Mouse (Mus musculus) induced T-regulatory cell, adult 2 months (primary cell): ENCODE measurements around the gene 2310061N02Rik.
A peak's percentile ranks its signal among the peaks of the same experiment; 100 is the strongest.
"Not testable (repeated sequence)": the region's sequence is repeated elsewhere in the genome, so short reads cannot be mapped to it uniquely, and the experiment has no call there.

ENCODE experiments used
- DNase-seq: peaks from one replicate; pipeline ENCODE4 v3.0.0-alpha.2; 2012; ENCODE audit warnings: low read depth

2310061N02Rik gene

DNA sequence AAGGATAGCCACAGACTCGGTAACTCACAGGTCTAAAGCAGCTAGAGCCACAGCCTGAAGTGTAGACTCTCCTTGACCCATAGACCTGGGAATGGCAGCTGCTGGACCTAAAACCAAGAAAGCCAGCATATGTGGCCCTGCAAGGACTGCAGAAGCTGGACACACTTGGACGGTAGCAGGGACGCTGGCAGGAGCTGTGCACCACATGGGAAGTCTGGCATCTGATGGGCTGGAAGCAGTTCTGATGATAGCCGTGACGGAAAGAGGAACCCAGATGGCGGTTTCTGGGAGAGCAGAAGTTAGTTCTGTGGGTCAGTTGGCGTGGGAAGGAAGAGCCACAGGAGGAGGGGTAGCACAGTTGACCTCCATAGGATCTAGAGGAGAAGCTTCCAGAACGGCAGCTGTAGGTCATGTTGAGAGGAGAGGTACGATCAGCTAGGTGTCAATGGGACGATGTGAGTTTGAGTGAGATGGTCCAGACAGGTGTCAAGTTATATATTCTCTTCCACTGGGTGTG lies at the start of gene 2310061N02Rik:
Gene 2310061N02Rik, minus strand, starts transcription at position 467 of the 517 bp plus-strand sequence.
- no peak for DNase-seq

DNA sequence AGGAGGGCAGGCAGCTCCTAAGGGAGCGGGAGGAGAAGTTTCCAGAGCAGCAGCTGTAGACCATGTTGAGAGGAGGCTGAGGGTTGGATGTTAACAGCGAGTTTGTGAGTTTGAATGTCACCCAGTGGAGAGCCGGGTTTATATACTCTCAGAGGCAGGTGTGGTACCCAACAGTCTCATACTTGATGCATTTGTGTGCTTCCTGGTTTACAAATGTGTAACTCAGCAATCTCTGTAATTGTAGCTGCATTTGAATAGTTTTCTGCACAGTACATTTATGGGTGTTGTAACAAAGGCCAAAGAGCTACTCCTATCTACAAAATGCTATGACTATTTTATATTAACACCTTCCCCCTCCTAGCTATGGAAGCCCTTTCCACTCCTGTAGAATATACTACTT lies 43.8 kb upstream of the 2310061N02Rik start, which contains the start of gene Krtap13:
Gene Krtap13, minus strand, starts transcription at position 101 of the 400 bp plus-strand sequence.
- DNase-seq, result not testable (repeated sequence)

DNA sequence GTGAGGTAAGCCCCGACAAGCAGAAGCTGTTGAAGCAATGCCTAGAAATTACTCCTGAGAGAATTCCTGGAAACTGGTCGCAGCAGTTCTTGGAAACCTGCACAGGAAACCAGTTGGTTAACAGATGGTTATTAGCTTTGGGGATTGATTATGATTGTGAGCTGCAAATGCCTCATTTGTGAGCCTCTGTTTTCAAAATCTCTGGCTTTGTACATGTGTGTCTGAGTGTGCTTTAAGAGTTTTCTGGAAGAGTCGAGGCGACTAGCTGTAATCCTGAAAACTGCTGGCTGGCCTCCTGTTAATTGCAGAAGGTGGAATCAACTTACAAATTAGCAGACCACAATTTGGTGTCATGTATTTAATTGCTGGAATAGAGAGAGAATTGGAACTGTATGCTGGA lies 40.2 kb upstream of the 2310061N02Rik start:
- DNase-seq, result no peak

DNA sequence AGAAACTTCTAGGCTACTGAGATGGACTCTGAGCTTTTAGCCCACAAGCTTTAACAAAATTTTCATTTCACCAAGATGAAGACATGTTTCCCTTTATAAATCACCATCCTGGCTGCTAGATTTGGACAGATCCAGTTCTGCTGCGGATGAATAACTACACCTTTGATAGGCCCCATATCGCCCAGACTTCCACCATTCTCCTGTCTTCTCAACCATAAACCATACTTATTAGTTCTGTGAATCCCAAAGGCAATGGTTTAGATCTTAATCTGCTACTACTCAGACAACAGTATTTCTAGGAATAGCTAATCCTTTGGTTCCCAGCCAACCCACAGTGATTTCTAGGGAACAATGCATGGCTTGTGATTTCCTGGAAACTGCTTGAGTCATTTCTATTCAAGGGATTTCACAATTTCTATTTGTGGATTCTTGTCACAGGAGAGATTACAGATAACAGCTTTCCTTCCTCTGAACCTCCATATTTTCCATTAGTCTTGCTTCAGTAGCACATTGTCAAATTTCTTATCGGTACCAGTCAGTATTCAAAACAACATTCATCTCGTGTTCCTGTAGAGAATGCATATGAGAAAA lies 37.1 kb upstream of the 2310061N02Rik start:
- no peak for DNase-seq

DNA sequence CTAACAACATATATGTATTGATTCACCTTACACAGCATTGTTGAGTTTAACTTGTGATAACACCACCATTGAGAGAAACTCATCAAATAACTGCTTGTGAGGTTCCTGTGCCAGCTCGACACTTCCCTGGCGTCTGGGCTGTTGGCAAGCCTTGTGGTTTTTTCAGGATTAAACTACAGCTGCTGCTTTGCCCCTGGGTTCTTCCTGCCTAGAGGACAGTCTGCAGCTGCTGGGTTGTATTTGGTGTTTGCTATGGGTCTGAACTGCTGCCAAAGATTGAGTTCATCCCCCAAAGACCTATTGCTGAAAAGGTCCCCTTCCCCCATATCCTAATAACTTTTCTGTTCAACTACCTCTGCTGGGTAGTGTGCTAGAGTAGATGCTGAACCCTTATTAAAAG lies 27.6 kb upstream of the 2310061N02Rik start:
- DNase-seq, result no peak

DNA sequence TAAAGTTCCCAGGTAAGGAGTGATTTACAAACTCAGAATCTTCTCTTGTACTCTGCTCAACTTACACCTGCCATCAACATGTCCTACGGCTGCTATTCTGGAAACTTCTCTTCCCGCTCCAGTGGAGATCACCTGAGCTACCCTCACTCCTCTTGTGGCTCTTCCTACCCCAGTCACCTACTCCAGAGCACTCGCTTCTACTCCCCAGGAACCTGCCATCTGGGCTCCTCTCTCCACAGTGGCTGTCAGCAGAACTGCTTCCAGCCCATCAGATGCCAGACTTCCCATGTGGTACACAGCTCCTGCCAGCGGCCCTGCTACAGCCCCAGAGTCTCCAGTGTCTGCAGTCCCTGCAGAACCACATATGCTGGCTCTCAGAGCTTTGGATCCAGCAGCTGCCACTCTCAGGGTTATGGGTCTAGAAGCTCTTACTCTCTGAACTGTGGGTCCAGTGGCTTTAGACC lies 21.1 kb upstream of the 2310061N02Rik start, which contains the start of gene Krtap13-1:
Gene Krtap13-1, plus strand, starts transcription at position 51 of the 464 bp plus-strand sequence.
- DNase-seq, result no peak

DNA sequence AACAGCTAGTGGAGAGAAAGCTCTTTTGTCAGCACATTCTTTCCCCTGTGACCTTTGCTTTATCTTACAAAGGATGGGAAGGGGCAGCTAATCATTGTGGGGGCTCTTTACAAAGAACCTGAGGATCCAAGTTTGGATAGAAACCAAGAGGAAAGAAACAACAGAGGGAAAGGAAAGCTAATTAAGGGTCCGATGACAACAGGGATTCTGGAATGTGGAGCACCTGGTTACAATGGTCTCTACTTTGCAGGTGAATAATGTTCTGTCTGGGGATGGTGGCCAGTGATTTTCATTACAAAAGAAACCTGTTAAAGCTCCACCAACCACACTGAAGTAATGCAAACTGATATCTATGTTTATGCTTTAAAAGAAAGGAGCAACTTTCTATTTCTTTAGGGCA lies 12.3 kb upstream of the 2310061N02Rik start:
- DNase-seq, result no peak

DNA sequence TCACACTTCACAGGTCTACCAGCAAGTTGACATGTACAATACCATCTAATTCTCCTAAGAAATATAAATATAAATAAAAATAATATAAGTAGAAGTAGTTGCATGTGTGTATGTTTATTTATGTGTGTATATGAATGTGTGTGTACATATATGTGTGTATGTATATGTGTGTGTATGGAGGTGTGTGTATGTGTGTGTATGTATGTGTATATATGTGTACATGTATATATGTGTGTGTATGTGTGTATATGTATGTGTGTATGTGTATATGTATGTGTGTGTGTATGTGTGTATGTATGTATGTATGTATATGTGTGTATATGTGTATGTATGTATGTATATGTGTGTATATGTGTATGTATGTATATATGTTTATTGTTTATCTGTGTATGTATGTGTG lies 8.8 kb upstream of the 2310061N02Rik start:
- no peak for DNase-seq

DNA sequence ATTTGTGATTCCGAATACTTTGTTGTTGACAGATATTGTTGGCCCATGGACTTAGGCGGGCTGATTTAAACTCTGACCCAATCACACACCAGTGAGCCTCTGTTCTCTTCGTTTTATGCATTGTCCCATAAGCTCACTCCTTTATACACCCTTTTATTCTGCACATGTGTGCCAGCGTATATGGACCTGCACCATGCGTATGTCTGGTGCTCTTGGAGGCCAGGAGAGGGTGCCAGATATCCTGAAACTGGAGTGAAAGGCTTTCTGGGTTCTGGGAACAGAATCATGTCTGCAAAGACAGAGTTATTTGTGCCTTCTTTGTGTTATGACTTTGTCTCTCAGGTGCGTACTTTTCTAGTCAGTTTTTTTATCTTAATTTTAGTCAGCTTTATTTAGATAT lies 3.5 kb upstream of the 2310061N02Rik start:
- no peak for DNase-seq

DNA sequence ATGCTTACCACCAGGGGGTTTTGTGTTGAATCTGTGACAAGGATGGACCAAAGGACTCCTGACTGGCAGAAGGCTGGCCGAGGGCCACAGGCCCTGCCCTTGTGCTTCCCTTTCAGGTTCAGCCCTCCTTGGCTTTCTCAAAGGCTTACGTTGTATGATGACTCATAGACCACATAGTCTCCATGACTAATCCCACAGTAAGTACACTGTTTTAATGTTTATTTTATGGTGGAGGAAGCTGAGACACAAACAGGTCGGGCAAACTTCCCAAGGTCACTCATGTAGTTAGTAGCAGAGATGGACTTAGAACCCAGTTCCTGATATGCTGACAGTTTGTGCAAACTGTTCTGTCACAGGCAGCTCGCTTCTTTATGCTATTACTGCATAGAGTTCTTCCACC lies 3.0 kb upstream of the 2310061N02Rik start:
- DNase-seq, result no peak

DNA sequence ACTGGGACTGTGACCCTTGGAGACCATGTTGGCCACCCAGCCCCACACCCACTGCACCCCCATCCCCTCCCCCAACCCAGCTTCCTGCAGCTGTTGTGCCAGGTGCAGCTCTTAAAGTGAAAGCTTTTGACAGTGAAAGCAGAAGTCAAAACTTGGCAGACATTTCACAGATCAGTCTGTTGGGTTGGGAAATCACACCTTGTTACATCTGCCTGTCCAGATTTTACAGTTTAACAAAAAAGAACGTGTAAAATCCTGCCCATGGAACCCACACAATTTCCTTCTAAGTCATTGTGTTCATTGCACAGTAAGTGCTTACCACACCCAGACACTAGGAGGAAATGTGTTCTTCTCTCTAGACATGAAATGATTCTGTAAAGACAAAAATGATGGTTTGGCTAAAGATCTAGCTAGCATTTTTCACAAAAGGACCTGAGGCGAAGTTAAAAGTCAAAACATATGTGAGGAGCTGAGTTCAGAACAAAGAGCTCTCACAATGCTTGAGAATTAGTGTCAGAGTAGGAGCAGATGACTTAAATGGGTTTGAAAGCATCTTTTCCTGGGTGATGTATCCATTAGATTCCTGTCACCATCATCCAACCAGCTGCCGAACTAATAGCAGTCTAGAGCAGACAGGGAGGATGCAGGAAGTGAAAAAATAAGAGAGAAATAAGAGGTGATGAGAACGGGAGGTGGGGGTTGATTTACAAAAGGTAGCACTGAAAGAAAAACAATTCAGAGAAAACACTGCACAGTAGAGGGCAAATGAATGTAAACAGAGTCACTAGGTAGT lies 6.5 kb downstream of the 2310061N02Rik start:
- peak; percentile 3 for DNase-seq

DNA sequence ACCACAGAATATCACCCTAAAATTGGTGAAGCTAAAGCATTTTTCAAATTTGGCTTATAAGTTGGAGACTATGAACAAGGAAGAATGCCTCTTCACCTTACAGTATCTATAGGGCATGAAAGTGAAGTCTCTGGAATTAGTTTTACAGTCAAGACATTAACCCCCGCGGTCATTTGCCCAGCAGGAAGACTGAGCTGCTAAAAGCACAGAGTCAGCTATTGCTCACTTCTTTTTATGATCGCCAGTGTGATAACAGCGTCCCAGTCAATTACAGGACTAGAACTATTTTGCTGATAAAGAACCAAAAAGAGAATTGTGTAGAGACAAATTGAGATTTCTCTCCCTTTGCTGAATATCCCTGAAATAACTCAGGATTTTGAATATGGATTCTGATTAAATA lies 11.5 kb downstream of the 2310061N02Rik start:
- DNase-seq, result no peak

DNA sequence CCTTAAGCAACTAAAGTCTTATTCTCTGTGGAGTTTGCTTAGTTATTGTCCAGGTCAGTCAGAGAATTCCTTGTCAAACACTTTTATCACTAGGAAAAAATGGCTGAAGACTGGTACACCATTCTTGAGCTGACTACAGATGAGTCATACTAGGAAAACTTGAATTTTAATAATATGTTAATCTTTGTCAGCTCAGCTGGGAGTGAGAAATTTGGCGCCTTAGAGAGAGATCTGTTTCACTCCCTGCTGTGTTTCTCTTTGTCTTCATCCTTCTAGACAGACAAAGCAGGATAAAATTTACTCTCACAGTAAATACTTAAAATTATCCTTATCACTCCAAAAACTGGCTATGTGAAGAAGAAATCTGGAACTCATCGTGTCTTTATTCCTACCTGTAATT lies 26.5 kb downstream of the 2310061N02Rik start:
- no peak for DNase-seq

DNA sequence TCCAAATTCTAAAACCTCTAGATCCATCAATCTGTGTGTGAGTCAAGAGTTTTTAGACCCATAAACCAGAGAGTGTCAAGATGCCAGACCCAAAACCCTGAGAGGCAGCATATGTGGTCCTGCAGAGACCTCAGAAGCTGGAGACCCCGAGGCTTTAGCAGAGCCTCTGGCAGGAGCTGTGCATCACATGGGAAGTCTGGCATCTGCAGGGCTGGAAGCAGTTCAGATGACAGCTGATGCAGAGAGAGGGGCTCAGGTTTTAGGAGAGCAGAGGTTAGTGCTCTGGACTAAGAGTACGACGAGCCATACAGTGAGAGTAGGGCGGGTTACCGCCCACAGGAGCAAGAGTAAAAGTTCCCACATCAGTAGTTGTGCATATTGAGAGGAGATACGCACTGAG lies 28.7 kb downstream of the 2310061N02Rik start:
- DNase-seq, result no peak

DNA sequence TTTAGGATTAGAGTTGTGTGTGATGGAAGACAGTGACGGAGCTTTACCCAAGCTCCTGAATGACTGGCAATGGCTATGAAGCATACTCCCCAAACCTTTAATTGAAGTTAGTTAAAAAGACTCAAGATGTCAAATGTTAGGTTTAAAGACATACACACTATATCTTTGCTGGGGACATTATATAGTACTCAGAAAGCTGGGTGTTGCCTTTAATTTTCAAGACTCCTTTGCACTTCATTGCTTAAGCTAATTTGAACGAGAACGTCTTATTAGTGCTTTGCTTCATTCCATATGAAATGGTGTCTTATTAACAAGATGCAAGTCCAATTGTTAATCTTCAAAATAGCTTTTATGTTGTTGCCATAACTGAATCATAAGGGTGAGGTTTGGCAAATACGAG lies 36.2 kb downstream of the 2310061N02Rik start, which contains the start of gene Krtap27-1:
Gene Krtap27-1, minus strand, starts transcription at position 101 of the 400 bp plus-strand sequence.
- no peak for DNase-seq

DNA sequence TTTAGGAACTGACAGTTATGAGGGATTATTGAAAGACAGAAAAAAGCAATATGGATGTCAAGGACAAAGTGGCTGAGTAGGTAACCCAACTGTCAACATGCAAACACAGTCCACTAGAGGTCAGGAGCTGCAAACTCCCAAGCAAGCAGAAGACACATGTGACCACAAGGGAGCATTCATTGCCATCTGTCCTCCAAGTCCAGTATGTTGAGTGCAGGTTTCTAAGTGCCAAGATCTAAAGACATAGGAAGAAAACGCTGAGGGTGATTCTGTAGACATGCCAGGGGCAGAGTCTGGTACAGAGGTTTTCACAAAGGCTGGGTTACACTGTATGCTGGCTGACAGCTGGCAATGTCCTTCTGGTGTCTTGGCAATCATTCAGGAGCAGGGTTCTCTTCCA lies 50.3 kb downstream of the 2310061N02Rik start:
- DNase-seq, result no peak
